Comparison of ENCODE assay signal across 18 mouse cellular contexts in genomic region chr8:114908086-114908485, GRCm38 (mm10).
"Had no signal": no experiment of that assay in that cellular context is flagged by ENCODE, and none has a peak within 500 bp of the region (broad histone marks: within the 10 kb centered on the region; RNA-seq: fewer than 3 reads in every experiment).

No protein-coding gene starts in this region.

- H3K4me3 ChIP-seq: kidney, embryonic 15.5 days; left cerebral cortex, adult 2 months; liver, embryonic 13.5 days; midbrain, embryonic 12.5 days had no signal

- H3K36me3 ChIP-seq: kidney, embryonic 15.5 days; liver, embryonic 13.5 days; midbrain, embryonic 12.5 days had no signal

- H3K4me2 ChIP-seq: kidney, embryonic 15.5 days; liver, embryonic 13.5 days; midbrain, embryonic 12.5 days had no signal

- H3K9ac ChIP-seq: kidney, embryonic 15.5 days; liver, embryonic 13.5 days; midbrain, embryonic 12.5 days had no signal

- H3K27me3 ChIP-seq: kidney, embryonic 15.5 days; liver, embryonic 13.5 days had no signal

- H3K27ac ChIP-seq: kidney, embryonic 15.5 days; left cerebral cortex, adult 2 months; liver, embryonic 13.5 days; midbrain, embryonic 12.5 days had no signal

- ATAC-seq: midbrain, embryonic 16.5 days had no signal

- H3K9me3 ChIP-seq: liver, embryonic 13.5 days had no signal

- DNase-seq: kidney, adult 2 months; kidney, postnatal 10 days; kidney, postnatal 36 days; layer of hippocampus, postnatal 36 days; liver, embryonic 13.5 days; lung, adult 2 months; lung, postnatal 14 days; lung, postnatal 4 days; right cerebral cortex, adult 18-20 months; right cerebral cortex, postnatal 14 days; right cerebral cortex, postnatal 4 days; thymus, adult 18-20 months; thymus, postnatal 14 days; thymus, postnatal 4 days had no signal

- H3K4me1 ChIP-seq: kidney, embryonic 15.5 days; liver, embryonic 13.5 days had no signal
